Mouse (Mus musculus): ENCODE results near the gene Gprasp1.
"Not testable (repeated sequence)": the region's sequence is repeated elsewhere in the genome, so short reads cannot be mapped to it uniquely, and the experiment has no call there.

Gene Gprasp1

GRCm38 (mm10) chrX:135837896-135838295 lies 95.4 kb downstream of the Gprasp1 start:
- in situ Hi-C loops (cut with MboI): no loop called here

GRCm38 (mm10) chrX:135838521-135839360 lies 96.2 kb downstream of the Gprasp1 start, which contains the start of gene Gprasp2:
TSS of gene Gprasp2 (plus strand) at chrX:135839034.
- in situ Hi-C loops (cut with MboI): not testable (repeated sequence)

DNA sequence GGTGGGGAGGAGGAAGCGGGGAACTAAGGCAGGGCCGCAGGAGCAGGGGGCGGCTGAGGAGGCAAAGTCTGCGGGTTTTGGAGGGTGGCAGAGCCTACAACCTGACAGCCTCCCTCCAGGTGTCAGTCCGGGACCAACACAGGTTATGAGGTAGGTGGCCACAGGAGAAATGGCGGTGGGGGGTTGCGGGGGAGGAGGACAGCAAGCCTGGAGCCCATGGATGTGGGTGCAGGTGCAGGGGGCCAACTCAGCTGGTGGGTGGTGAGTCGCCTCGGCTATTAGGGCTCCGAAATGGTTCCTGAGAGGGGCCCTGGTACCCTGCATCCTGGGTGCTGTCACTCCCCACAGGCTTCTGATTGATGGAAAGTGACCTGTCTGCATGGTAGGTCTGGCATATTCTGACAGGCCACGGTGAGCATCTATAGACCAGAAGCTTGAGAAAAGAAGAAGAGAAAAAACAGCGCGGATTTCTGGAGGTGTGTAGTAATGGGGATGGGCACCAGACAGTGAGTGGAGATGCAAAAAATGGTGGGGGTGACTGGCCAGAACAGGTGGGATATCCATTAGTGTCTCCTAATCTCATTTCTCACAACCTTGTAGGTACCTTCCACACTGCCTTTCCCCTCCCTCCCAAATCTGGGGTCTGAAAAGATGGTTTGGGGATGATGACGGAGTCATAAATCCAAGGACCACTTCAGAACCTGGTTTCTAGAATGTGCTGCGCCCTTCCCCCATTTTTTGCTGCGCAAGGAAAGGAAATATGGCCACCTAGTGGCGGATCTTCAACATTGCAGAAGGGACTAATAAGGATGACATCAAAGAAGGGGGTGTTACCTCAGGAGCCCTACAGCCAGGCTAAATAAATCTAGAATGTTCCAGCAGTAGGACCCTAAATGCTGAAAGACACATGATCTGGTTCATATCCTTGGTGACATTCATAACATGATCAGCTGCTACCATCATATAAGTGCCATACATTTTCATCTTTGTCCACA lies 97.2 kb downstream of the Gprasp1 start:
- in situ Hi-C loops (cut with MboI): not testable (repeated sequence)
